Mouse (Mus musculus): ENCODE results near the gene Tpst1.

DNA sequence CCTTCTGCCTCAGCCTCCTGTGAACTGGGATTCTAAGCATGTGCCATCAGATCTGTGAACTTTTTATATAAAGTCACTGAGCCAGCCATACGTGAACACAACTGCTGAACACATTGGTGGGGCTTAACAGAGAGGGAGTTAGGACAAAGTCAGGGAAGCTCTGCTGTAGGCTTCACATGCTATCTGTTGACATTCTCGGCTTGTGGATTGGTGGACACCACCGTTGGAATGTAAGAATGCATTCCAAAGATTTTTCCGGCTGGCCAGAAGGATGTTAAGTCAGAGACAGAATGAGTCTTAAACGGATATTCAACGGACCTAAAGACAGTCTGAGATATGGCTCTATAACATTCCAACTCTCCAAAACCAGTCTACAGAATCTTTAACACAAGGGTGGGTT lies 96.0 kb downstream of the Tpst1 start:
- no peak for TF ChIP-seq CTCF (IDR thresholded peaks at IDR 0.05; ENCODE audit: borderline replicate concordance, extremely low read depth, insufficient read depth, insufficient read length)
- TF ChIP-seq POLR2A (IDR thresholded peaks at IDR 0.05; ENCODE audit: borderline replicate concordance, extremely low read depth, insufficient read depth, insufficient read length, poor library complexity, severe bottlenecking) = no peak
